Comparison of ENCODE assay signal across 10 mouse cellular contexts in genomic region chr13:110318746-110319145, GRCm38 (mm10). TPM values are rescaled to one million over a fixed set of nuclear protein-coding genes. Genes with fewer than 3 reads are reported as not detected.
A peak's percentile ranks its signal among the peaks of the same experiment; 100 is the strongest.
DNase-seq lines count a peak whose midpoint lies in the region; ATAC-seq and TF ChIP-seq lines count a peak whose summit lies in the region.
"Had no signal": no experiment of that assay in that cellular context is flagged by ENCODE, and none has a peak within 500 bp of the region (broad histone marks: within the 10 kb centered on the region; RNA-seq: fewer than 3 reads in every experiment).

No protein-coding gene starts in this region.

- H3K79me2 ChIP-seq in heart, adult 2 months (replicated peaks; ENCODE audit: control insufficient read depth, insufficient read depth, low read length): no peaks in the 10 kb centered on the region

- intact Hi-C loops in heart, adult 2 months (cut with DNase I): loop anchor here (1.0 kb wide), 1 partner anchor 256 kb away; no protein-coding TSS in a partner anchor
- intact Hi-C loops in heart, postnatal 25 days (cut with DNase I): loop anchor here (5.0 kb wide), 1 partner anchor 256 kb away; no protein-coding TSS in a partner anchor
- intact Hi-C loops in left cerebral cortex, adult 2 months (cut with DNase I): loop anchor here (2.0 kb wide), 1 partner anchor 256 kb away; no protein-coding TSS in a partner anchor

- no peak overlapping the region for H3K27ac ChIP-seq in heart, adult 2 months
- no peak overlapping the region for H3K27ac ChIP-seq in left cerebral cortex, adult 2 months
- no peak overlapping the region for H3K27ac ChIP-seq in stomach, postnatal 0 days (replicated peaks)
- H3K27ac ChIP-seq: stomach, embryonic 15.5 days had no signal

- peak in 1 of 2 experiments; percentile 4 for DNase-seq in heart, adult 2 months
- DNase-seq in heart, postnatal 25 days (ENCODE audit: low spot score): no peak
- peak; percentile 11 for DNase-seq in retina, adult 2 months (ENCODE audit: low read depth, low spot score)
- DNase-seq in retina, postnatal 1 day: no peak
- peak; percentile 12 to 18 for DNase-seq in left cerebral cortex, adult 2 months (ENCODE audit: extremely low spot score in 1 of 2, low spot score in 2 of 2)
- no peak for DNase-seq in stomach, postnatal 0 days (ENCODE audit: low spot score)
- no peak for DNase-seq in thymus, postnatal 10 days (ENCODE audit: low spot score in 2 of 2)

- no peaks in the 10 kb centered on the region for H3K9me3 ChIP-seq in stomach, postnatal 0 days (ENCODE audit: control insufficient read depth, low read length)
- H3K9me3 ChIP-seq: stomach, embryonic 15.5 days had no signal

- ATAC-seq in stomach, postnatal 0 days (ENCODE audit: low FRiP score, low TSS enrichment): no peak
- no peak for ATAC-seq in megakaryocyte-erythroid progenitor cell, adult 5-6 weeks (replicated peaks; ENCODE audit: low FRiP score, low TSS enrichment, poor library complexity, severe bottlenecking)

- TF ChIP-seq EP300 in heart, adult 2 months (IDR thresholded peaks at IDR 0.05; ENCODE audit: insufficient read depth, low read depth, low read length): no peak
- no peak for TF ChIP-seq EP300 in stomach, postnatal 0 days (optimal IDR thresholded peaks at IDR 0.05)

- peak; percentile 45 for TF ChIP-seq CTCF in heart, adult 2 months (IDR thresholded peaks at IDR 0.05)
- peak; percentile 51 for TF ChIP-seq CTCF in left cerebral cortex, adult 2 months (IDR thresholded peaks at IDR 0.05)
- peak; percentile 57 for TF ChIP-seq CTCF in stomach, postnatal 0 days (IDR thresholded peaks at IDR 0.05; ENCODE audit: low read depth)

- 23% methylated on average over 4 of the region's 4 CpGs for WGBS in heart, adult 2 months
- 47% methylated on average over 4 of the region's 4 CpGs for whole genome bisulfite sequencing in stomach, postnatal 0 days

- H3K9ac ChIP-seq in heart, adult 2 months (ENCODE audit: low read depth, low read length): no peak overlapping the region
- no peak overlapping the region for H3K9ac ChIP-seq in stomach, postnatal 0 days (ENCODE audit: low read length)
- H3K9ac ChIP-seq: stomach, embryonic 15.5 days had no signal

- no peaks in the 10 kb centered on the region for H3K27me3 ChIP-seq in heart, adult 2 months (ENCODE audit: control insufficient read depth, insufficient read depth, low read length)
- H3K27me3 ChIP-seq in stomach, postnatal 0 days (ENCODE audit: control insufficient read depth, insufficient read depth, low read length): no peaks in the 10 kb centered on the region
- H3K27me3 ChIP-seq: stomach, embryonic 15.5 days had no signal

- H3K4me1 ChIP-seq in heart, adult 2 months (ENCODE audit: control insufficient read depth, insufficient read depth, low read length): no peaks in the 10 kb centered on the region
- no peaks in the 10 kb centered on the region for H3K4me1 ChIP-seq in stomach, postnatal 0 days (replicated peaks; ENCODE audit: control insufficient read depth, insufficient read depth)
- H3K4me1 ChIP-seq: stomach, embryonic 15.5 days had no signal

- TF ChIP-seq POLR2A in heart, adult 2 months (IDR thresholded peaks at IDR 0.05; ENCODE audit: insufficient read depth, low read depth, low read length): no peak

- H3K4me3 ChIP-seq in heart, adult 2 months: no peak overlapping the region
- H3K4me3 ChIP-seq in left cerebral cortex, adult 2 months: no peak overlapping the region
- H3K4me3 ChIP-seq in stomach, postnatal 0 days (ENCODE audit: low read depth, low read length): no peak overlapping the region
- H3K4me3 ChIP-seq: stomach, embryonic 15.5 days had no signal

- H3K4me2 ChIP-seq in stomach, postnatal 0 days (replicated peaks; ENCODE audit: low read depth): no peak overlapping the region
- H3K4me2 ChIP-seq: stomach, embryonic 15.5 days had no signal

- H3K36me3 ChIP-seq in heart, adult 2 months (ENCODE audit: control insufficient read depth, insufficient read depth, low read length): no peaks in the 10 kb centered on the region
- no peaks in the 10 kb centered on the region for H3K36me3 ChIP-seq in stomach, postnatal 0 days (ENCODE audit: control insufficient read depth, insufficient read depth, low read length)
- H3K36me3 ChIP-seq: stomach, embryonic 15.5 days had no signal

RNA-seq across cellular contexts. Expression of gene Rab3c, which starts 38.0 kb away (rescaled TPM):
- total RNA-seq in heart, adult 2 months (2021): under 1 TPM in 1 of 2 experiments, not detected in 1; 0.20 TPM
- 0.16 and 0.41 TPM in 2 replicates for polyA plus RNA-seq in heart, adult 2 months (2012; rRNA removed)
- under 1 TPM; 0.03 to 0.14 TPM for total RNA-seq in heart, postnatal 25 days (2021)
- total RNA-seq in left cerebral cortex, adult 2 months (2021): 100 to 1,000 TPM; 179 to 180 TPM
- 3.1 and 3.3 TPM in 2 replicates for polyA plus RNA-seq in stomach, postnatal 0 days (2015; fragmentation: Nextera tagmentation; extraction: Ambion mirVana)
- total RNA-seq in megakaryocyte-erythroid progenitor cell, adult 5-6 weeks (2014; fragmentation: Nextera tagmentation): not detected in 2 replicates
- not detected in 2 replicates for total RNA-seq in megakaryocyte-erythroid progenitor cell, adult 5-6 weeks (2017)

RNA-seq across cellular contexts. Expression of gene Gapt, which starts 38.3 kb away (rescaled TPM):
- under 1 TPM in 1 of 2 experiments, not detected in 1; 0.18 TPM for total RNA-seq in heart, adult 2 months (2021)
- 0.39 and 0.53 TPM in 2 replicates for polyA plus RNA-seq in heart, adult 2 months (2012; rRNA removed)
- total RNA-seq in heart, postnatal 25 days (2021): under 1 TPM; 0.11 to 0.23 TPM
- not detected for total RNA-seq in left cerebral cortex, adult 2 months (2021)
- polyA plus RNA-seq in stomach, postnatal 0 days (2015; fragmentation: Nextera tagmentation; extraction: Ambion mirVana): 0.06 and 0.07 TPM in 2 replicates
- 0.31 TPM in 1 of 2 replicates, not detected in the other for total RNA-seq in megakaryocyte-erythroid progenitor cell, adult 5-6 weeks (2014; fragmentation: Nextera tagmentation)
- 0.85 and 1.2 TPM in 2 replicates for total RNA-seq in megakaryocyte-erythroid progenitor cell, adult 5-6 weeks (2017)
- polyA plus RNA-seq: limb, embryonic 11.5 days had no signal

Comparison
In these comparisons a context has a peak if more than half of its experiments do, and no peak if none do; other contexts are left out.
1. DNase-seq: peak in retina, adult 2 months (single experiment) and left cerebral cortex, adult 2 months (2 of 2); none in heart, postnatal 25 days (single experiment), retina, postnatal 1 day (single experiment), stomach, postnatal 0 days (single experiment) and thymus, postnatal 10 days (0 of 2).
2. RNA of gene Rab3c, which starts 38.0 kb away (total RNA-seq): 179 to 180 TPM in left cerebral cortex, adult 2 months; 0.20 TPM in heart, adult 2 months, 0.03 to 0.14 TPM in heart, postnatal 25 days and not detected in megakaryocyte-erythroid progenitor cell, adult 5-6 weeks; every median in the first group is over 100 times any median in the second.
3. Peak in every context shown above with its lines, with median percentiles within 50 percentile points of each other: CTCF ChIP-seq.